Mouse (Mus musculus) lung, embryonic 16.5 days (tissue): ENCODE results near the gene Scamp4. TPM values are rescaled to one million over a fixed set of nuclear protein-coding genes. Genes with fewer than 3 reads are reported as not detected.

ENCODE experiments used
- ATAC-seq: fragments of 200-750 bp; cut with Nextera tagmentation; 2 replicates; pipeline ENCODE4 v1.8.0; 2017; ENCODE audit warnings: low read depth, mild to moderate bottlenecking, moderate library complexity
- H3K27ac ChIP-seq: fragments of 300-500 bp; sonication (generic); 2 replicates; pipeline ENCODE4 v1.5.1; 2014; ENCODE audit warnings: mild to moderate bottlenecking, control low read depth, low read length
- H3K27me3 ChIP-seq: fragments of 300-500 bp; sonication (generic); 2 replicates; pipeline ENCODE4 v1.6.1; 2014; ENCODE audit warnings: low read depth, low read length, mixed read lengths; ENCODE audit not compliant: control insufficient read depth, insufficient read depth
- H3K36me3 ChIP-seq: fragments of 300-500 bp; sonication (generic); 2 replicates; pipeline ENCODE4 v1.6.1; 2014; ENCODE audit warnings: low read length; ENCODE audit not compliant: control insufficient read depth, insufficient read depth
- H3K4me1 ChIP-seq: fragments of 300-500 bp; sonication (generic); replicated peaks from 2 replicates; pipeline ENCODE4 v1.6.1; 2014; ENCODE audit warnings: low read length, mixed read lengths; ENCODE audit not compliant: control insufficient read depth, insufficient read depth
- H3K4me2 ChIP-seq: fragments of 300-500 bp; sonication (generic); 2 replicates; pipeline ENCODE4 v1.6.1; 2014; ENCODE audit warnings: low read depth, low read length, control low read depth
- H3K4me3 ChIP-seq: fragments of 300-500 bp; sonication (generic); 2 replicates; pipeline ENCODE4 v1.5.1; 2014; ENCODE audit warnings: mild to moderate bottlenecking, low read length, control low read depth
- H3K9ac ChIP-seq: fragments of 300-500 bp; sonication (generic); 2 replicates; pipeline ENCODE4 v1.6.1; 2014; ENCODE audit warnings: low read length, control low read depth
- H3K9me3 ChIP-seq: fragments of 300-500 bp; sonication (generic); 2 replicates; pipeline ENCODE4 v1.6.1; 2016; ENCODE audit warnings: low read length; ENCODE audit not compliant: control insufficient read depth
- WGBS: fragments of 180-500 bp; shearing (Covaris S2); extraction: QIAGEN DNeasy Blood & Tissue Kit; methylation state at CpG from one replicate; pipeline ENCODE4 v1.1.7; 2014; 5-methylcytosine and 5-hydroxymethylcytosine counted together
- polyA plus RNA-seq: library from polyadenylated mRNA; unstranded; fragments of >200 nt; fragmentation: Nextera tagmentation; extraction: Ambion mirVana; gene quantifications from 2 replicates; pipeline ENCODE4 v1.2.1, GENCODE M21; 2015

Scamp4 gene
- polyA plus RNA-seq, 1 experiment from 2014 or later: 81.8 TPM

GRCm38 (mm10) chr10:80586407-80587304 lies 16.0 kb upstream of the Scamp4 start:
- peak overlapping the region; percentile 49 for H3K9ac ChIP-seq
- H3K4me2 ChIP-seq: peak overlapping the region; percentile 38
- H3K27me3 ChIP-seq: no peaks in the 10 kb centered on the region
- 91% methylated on average over 48 of the region's 51 CpGs for WGBS
- H3K4me3 ChIP-seq: peak overlapping the region; percentile 37
- peaks cover 29% of the 10 kb centered on the region for H3K4me1 ChIP-seq
- no peaks in the 10 kb centered on the region for H3K9me3 ChIP-seq
- no peak for ATAC-seq
- peaks cover 4% of the 10 kb centered on the region; the same call in 1 of the 2 replicates for H3K36me3 ChIP-seq
- peak overlapping the region; percentile 88 for H3K27ac ChIP-seq

DNA sequence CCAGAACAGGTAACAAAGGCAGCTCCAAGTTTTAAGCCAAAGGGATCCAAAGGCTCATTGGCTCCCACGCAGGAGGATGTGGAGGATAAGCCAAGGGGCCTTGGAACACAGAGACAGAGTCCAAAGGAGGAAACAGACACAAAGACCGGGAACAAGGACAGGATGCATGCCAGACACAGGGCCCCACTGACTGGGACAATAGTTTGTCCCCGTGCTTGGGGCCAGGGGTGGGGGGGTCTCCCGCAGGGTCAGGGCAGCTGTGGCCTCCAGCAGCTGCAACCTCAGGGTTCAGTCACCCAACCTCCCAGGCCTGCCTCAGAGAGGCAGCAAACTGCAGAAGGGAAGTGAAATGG lies 15.4 kb upstream of the Scamp4 start:
- H3K27ac ChIP-seq: peak overlapping the region; percentile 88
- H3K4me2 ChIP-seq: peak overlapping the region; percentile 38
- H3K4me3 ChIP-seq: peak overlapping the region; percentile 37
- H3K4me1 ChIP-seq: peaks cover 29% of the 10 kb centered on the region
- peak overlapping the region; percentile 49 for H3K9ac ChIP-seq
- H3K27me3 ChIP-seq: no peaks in the 10 kb centered on the region
- H3K9me3 ChIP-seq: no peaks in the 10 kb centered on the region
- ATAC-seq: peak; percentile 29
- 47% methylated on average over 2 of the region's 4 CpGs for WGBS
- peaks cover 4% of the 10 kb centered on the region; the same call in 1 of the 2 replicates for H3K36me3 ChIP-seq

- peak overlapping the region; percentile 98 for H3K4me2 ChIP-seq
- H3K9me3 ChIP-seq: no peaks in the 10 kb centered on the region
- WGBS: 9% methylated on average over 12 of the region's 12 CpGs
- H3K27me3 ChIP-seq: no peaks in the 10 kb centered on the region
- H3K4me1 ChIP-seq: peaks cover 29% of the 10 kb centered on the region
- H3K36me3 ChIP-seq: 0 out of 2 replicates have a peak, but pooled peaks cover 2% of the 10 kb centered on the region
- peak overlapping the region; percentile 93 for H3K9ac ChIP-seq
- peak overlapping the region; percentile 59 for H3K27ac ChIP-seq
- H3K4me3 ChIP-seq: peak overlapping the region; percentile 90
- no peak for ATAC-seq
Observed at GRCm38 (mm10) chr10:80589127-80589878, 13.4 kb upstream of the Scamp4 start.

DNA sequence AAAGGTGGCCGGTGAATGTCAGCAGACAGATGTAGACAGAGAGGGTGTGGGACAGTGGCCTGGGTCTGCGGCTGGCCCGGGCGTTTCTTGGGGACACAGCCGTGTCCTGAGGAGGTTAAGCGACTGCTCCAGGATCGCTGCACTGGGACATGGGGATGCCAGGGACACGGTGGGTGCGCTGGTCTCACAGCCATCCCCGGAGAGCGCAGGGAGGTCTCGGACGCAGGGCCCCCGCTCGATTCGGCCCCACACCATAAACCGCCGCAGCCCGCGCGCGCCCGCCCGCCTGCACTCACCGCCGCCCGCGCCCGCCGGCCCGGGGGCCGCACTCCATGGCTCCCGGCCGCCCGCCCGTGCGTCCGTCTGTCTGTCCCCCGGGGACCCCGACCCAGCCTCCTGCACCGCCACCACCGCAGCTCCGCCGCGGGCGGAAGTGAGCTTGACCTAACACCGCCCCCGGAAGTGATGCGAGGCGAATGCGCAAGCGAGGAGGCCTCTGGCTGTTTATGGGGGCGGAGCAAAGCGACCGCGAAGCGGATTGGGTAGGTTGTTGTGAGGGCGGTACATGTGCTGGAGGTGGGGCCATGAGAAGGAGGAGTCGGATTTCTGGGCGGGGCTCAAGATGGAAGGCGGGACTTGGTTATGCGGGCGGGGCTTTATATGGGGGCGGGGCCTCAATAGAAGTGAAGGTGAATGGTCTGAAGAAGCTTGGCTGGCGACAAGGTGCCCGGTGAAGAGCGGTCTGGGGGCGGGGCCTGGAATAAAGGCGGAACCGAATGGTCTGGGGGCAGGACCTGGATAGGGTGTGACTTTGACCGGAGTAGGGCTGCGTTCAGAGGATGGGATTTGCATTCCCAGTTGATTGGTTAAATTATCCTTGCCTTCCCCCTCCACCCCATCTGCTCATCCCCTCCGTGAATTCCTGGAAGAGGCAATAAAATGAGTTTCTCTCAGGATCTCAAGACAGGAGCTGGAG lies 12.5 kb upstream of the Scamp4 start, which contains the start of gene Abhd17a:
TSS of gene Abhd17a (minus strand) at position 463 of the 976 bp plus-strand sequence.
- peak within 1 kb of the TSS; percentile 98 for H3K4me2 ChIP-seq
- no peaks in the 10 kb centered on the region for H3K27me3 ChIP-seq
- H3K27ac ChIP-seq: peak within 1 kb of the TSS; percentile 59
- H3K36me3 ChIP-seq: 0 out of 2 replicates have a peak, but pooled peaks cover 2% of the 10 kb centered on the region
- H3K9me3 ChIP-seq: no peaks in the 10 kb centered on the region
- peak; percentile 98 for ATAC-seq
- peak within 1 kb of the TSS; percentile 90 for H3K4me3 ChIP-seq
- WGBS: under 1% methylated on average over 69 of the region's 73 CpGs
- H3K9ac ChIP-seq: peak within 1 kb of the TSS; percentile 93
- H3K4me1 ChIP-seq: peaks cover 22% of the 10 kb centered on the region

DNA sequence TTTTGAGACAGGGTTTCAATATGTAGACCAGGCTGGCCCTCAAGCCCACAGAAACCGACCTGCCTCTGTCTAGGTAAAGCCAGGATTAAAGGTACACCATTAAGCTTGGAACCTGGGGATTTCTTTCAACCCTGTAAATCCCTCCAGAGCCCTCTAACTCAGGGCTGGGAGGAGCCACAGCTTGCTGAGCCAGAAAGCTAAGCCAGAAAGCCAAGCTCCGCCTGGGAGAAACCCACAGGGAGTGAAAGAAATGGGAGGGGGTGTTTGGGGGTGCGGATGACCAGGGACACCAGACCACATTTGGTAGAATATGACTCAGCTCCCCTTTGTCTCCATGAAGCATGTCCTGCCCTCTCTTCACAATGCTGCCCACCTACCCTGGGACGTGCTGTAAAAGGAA lies 6.4 kb upstream of the Scamp4 start:
- no peaks in the 10 kb centered on the region for H3K9me3 ChIP-seq
- no peak overlapping the region for H3K4me3 ChIP-seq
- no peak for ATAC-seq
- H3K27me3 ChIP-seq: no peaks in the 10 kb centered on the region
- no peak overlapping the region for H3K9ac ChIP-seq
- no peaks in the 10 kb centered on the region for H3K36me3 ChIP-seq
- H3K27ac ChIP-seq: no peak overlapping the region
- no peak overlapping the region for H3K4me2 ChIP-seq
- 28% methylated on average over 4 of the region's 4 CpGs for WGBS
- H3K4me1 ChIP-seq: no peaks in the 10 kb centered on the region

- Histone ChIP-seq H3K9me3 (no peaks in the 10 kb centered on the region), H3K4me2 (peak overlapping the region; percentile 88), H3K9ac (peak overlapping the region; percentile 73), H3K27me3 (no peaks in the 10 kb centered on the region), H3K27ac (peak overlapping the region; percentile 78), H3K4me1 (peaks cover 15% of the 10 kb centered on the region), H3K36me3 (peaks cover 18% of the 10 kb centered on the region), H3K4me3 (peak overlapping the region; percentile 67)
- ATAC-seq: no peak
- WGBS: 23% methylated on average over 7 of the region's 7 CpGs
Observed at GRCm38 (mm10) chr10:80603364-80603763, 692 bp downstream of the Scamp4 start.

GRCm38 (mm10) chr10:80604001-80604509 lies 1.4 kb downstream of the Scamp4 start:
- H3K27me3 ChIP-seq: no peaks in the 10 kb centered on the region
- H3K27ac ChIP-seq: no peak overlapping the region
- no peaks in the 10 kb centered on the region for H3K9me3 ChIP-seq
- H3K36me3 ChIP-seq: peaks cover 22% of the 10 kb centered on the region
- peaks cover 15% of the 10 kb centered on the region for H3K4me1 ChIP-seq
- no peak overlapping the region; the same call in 1 of the 2 replicates for H3K4me3 ChIP-seq
- H3K4me2 ChIP-seq: peak overlapping the region; percentile 88
- no peak for ATAC-seq
- WGBS: 88% methylated on average over 7 of the region's 7 CpGs
- H3K9ac ChIP-seq: peak overlapping the region; percentile 73; the same call in 1 of the 2 replicates

DNA sequence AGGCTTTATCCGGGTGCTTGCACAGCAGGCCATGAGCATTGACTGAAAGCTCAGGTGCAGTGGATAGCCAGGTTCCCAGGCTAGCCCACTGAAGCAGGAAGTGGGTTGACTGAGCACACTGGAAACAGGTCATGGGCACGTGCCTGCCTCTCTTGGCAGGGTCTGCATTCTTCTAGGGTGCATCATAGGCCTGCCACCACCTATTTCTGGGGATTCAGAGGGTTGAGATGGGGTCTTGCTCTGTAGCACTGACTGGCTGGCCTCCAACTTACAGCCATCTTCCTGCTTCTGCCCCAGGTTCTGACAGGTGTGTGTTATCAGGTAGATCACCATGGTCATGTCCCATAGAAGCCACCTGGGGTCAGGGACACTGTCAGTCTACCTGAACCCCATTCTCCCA lies 2.3 kb downstream of the Scamp4 start:
- Histone ChIP-seq H3K9ac (no peak overlapping the region), H3K4me3 (no peak overlapping the region), H3K27me3 (no peaks in the 10 kb centered on the region), H3K4me1 (peaks cover 15% of the 10 kb centered on the region), H3K9me3 (no peaks in the 10 kb centered on the region), H3K4me2 (no peak overlapping the region), H3K36me3 (peaks cover 24% of the 10 kb centered on the region), H3K27ac (no peak overlapping the region)
- 87% methylated on average over 2 of the region's 2 CpGs for WGBS
- no peak for ATAC-seq
